Mouse (Mus musculus): Measurements from ENCODE around the gene Mrps17.

Mrps17 gene

GRCm38 (mm10) chr5:129742903-129743488, 27.7 kb downstream of the Mrps17 start:
- DNase-seq, result no peak

- DNase-seq, result no peak
Observed at GRCm38 (mm10) chr5:129744050-129744449, 28.8 kb downstream of the Mrps17 start.

- no peak for DNase-seq
Observed at GRCm38 (mm10) chr5:129756886-129757285, 41.6 kb downstream of the Mrps17 start.

- DNase-seq, result no peak
Observed at GRCm38 (mm10) chr5:129759929-129760480, 44.7 kb downstream of the Mrps17 start.

- no peak for DNase-seq
Observed at GRCm38 (mm10) chr5:129761865-129762540, 46.7 kb downstream of the Mrps17 start.

GRCm38 (mm10) chr5:129770443-129771355, 55.4 kb downstream of the Mrps17 start:
- DNase-seq, result no peak

All from cerebellum, adult 11 months (tissue).